In genomic region chr16:75961487-75961886, GRCm38 (mm10) we compare ENCODE assay signal across 22 mouse cellular contexts.
A peak's percentile ranks its signal among the peaks of the same experiment; 100 is the strongest.
DNase-seq lines count a peak whose midpoint lies in the region; ATAC-seq and TF ChIP-seq lines count a peak whose summit lies in the region.
"Had no signal": no experiment of that assay in that cellular context is flagged by ENCODE, and none has a peak within 500 bp of the region (broad histone marks: within the 10 kb centered on the region; RNA-seq: fewer than 3 reads in every experiment).

No protein-coding gene starts in this region.

- no peaks in the 10 kb centered on the region for H3K4me1 ChIP-seq in kidney, embryonic 16.5 days (ENCODE audit: insufficient read depth, low read length)
- H3K4me1 ChIP-seq in lung, postnatal 0 days (ENCODE audit: insufficient read depth, low read depth, low read length): no peaks in the 10 kb centered on the region
- H3K4me1 ChIP-seq: embryonic facial prominence, embryonic 13.5 days; forebrain, embryonic 15.5 days; hindbrain, embryonic 10.5 days; lung, embryonic 15.5 days; midbrain, embryonic 12.5 days; neural tube, embryonic 12.5 days; stomach, embryonic 15.5 days had no signal

- no peaks in the 10 kb centered on the region for H3K27me3 ChIP-seq in kidney, embryonic 16.5 days (ENCODE audit: insufficient read depth, low read length)
- no peaks in the 10 kb centered on the region for H3K27me3 ChIP-seq in lung, postnatal 0 days (replicated peaks; ENCODE audit: insufficient read depth, low read length)
- H3K27me3 ChIP-seq: CH12.LX; embryonic facial prominence, embryonic 13.5 days; forebrain, embryonic 15.5 days; lung, embryonic 15.5 days; midbrain, embryonic 12.5 days; neural tube, embryonic 12.5 days; stomach, embryonic 15.5 days had no signal

- H3K36me3 ChIP-seq in kidney, embryonic 16.5 days (ENCODE audit: insufficient read depth, low read length): no peaks in the 10 kb centered on the region
- H3K36me3 ChIP-seq in lung, postnatal 0 days (ENCODE audit: insufficient read depth, low read length): no peaks in the 10 kb centered on the region
- H3K36me3 ChIP-seq: embryonic facial prominence, embryonic 13.5 days; forebrain, embryonic 15.5 days; hindbrain, embryonic 10.5 days; lung, embryonic 15.5 days; midbrain, embryonic 12.5 days; neural tube, embryonic 12.5 days; stomach, embryonic 15.5 days had no signal

- H3K27ac ChIP-seq in kidney, embryonic 16.5 days (ENCODE audit: low read length): no peak overlapping the region
- H3K27ac ChIP-seq in lung, postnatal 0 days (ENCODE audit: low read length): no peak overlapping the region
- H3K27ac ChIP-seq: embryonic facial prominence, embryonic 13.5 days; forebrain, embryonic 15.5 days; hindbrain, embryonic 10.5 days; hindbrain, postnatal 0 days; lung, embryonic 15.5 days; midbrain, embryonic 12.5 days; neural tube, embryonic 12.5 days; stomach, embryonic 15.5 days had no signal

- H3K4me2 ChIP-seq in kidney, embryonic 16.5 days (replicated peaks; ENCODE audit: low read depth, low read length): no peak overlapping the region
- no peak overlapping the region for H3K4me2 ChIP-seq in lung, postnatal 0 days (replicated peaks; ENCODE audit: low read depth, low read length)
- H3K4me2 ChIP-seq: embryonic facial prominence, embryonic 13.5 days; forebrain, embryonic 15.5 days; lung, embryonic 15.5 days; midbrain, embryonic 12.5 days; neural tube, embryonic 12.5 days; stomach, embryonic 15.5 days had no signal

- H3K9ac ChIP-seq in kidney, embryonic 16.5 days (replicated peaks; ENCODE audit: low read length): no peak overlapping the region
- H3K9ac ChIP-seq in lung, postnatal 0 days (replicated peaks; ENCODE audit: low read depth): no peak overlapping the region
- H3K9ac ChIP-seq: embryonic facial prominence, embryonic 13.5 days; forebrain, embryonic 15.5 days; lung, embryonic 15.5 days; midbrain, embryonic 12.5 days; neural tube, embryonic 12.5 days; stomach, embryonic 15.5 days had no signal

- DNase-seq in kidney, postnatal 14 days: no peak
- DNase-seq in lung, postnatal 0 days (ENCODE audit: low spot score): peak; percentile 46
- DNase-seq in lung, postnatal 36 days: no peak
- DNase-seq in embryo, embryonic 11 days: peak; percentile 28
- peak; percentile 47 for DNase-seq in mesoderm, embryonic 11.5 days (ENCODE audit: low read depth, low spot score)
- DNase-seq in adrenal gland, postnatal 10 days: no peak
- DNase-seq in thymus, postnatal 36 days: no peak
- DNase-seq: cerebellum, adult 18-20 months; cerebellum, postnatal 25 days; layer of hippocampus, postnatal 36 days; right cerebral cortex, adult 18-20 months; spleen, adult 18-20 months had no signal

- TF ChIP-seq EP300 in lung, postnatal 0 days (IDR thresholded peaks at IDR 0.05): no peak

- peak; percentile 71; the same call in 1 of the 2 replicates for ATAC-seq in kidney, embryonic 16.5 days (ENCODE audit: low FRiP score, low TSS enrichment)
- ATAC-seq in lung, postnatal 0 days: peak; percentile 61
- ATAC-seq: forebrain, embryonic 15.5 days; hindbrain, postnatal 0 days had no signal

- no peak overlapping the region for H3K4me3 ChIP-seq in kidney, embryonic 16.5 days (ENCODE audit: low read length)
- H3K4me3 ChIP-seq in lung, postnatal 0 days (ENCODE audit: low read depth, low read length): no peak overlapping the region
- H3K4me3 ChIP-seq: embryonic facial prominence, embryonic 13.5 days; forebrain, embryonic 15.5 days; hindbrain, embryonic 10.5 days; lung, embryonic 15.5 days; midbrain, embryonic 12.5 days; neural tube, embryonic 12.5 days; stomach, embryonic 15.5 days had no signal

- TF ChIP-seq CTCF in lung, postnatal 0 days (IDR thresholded peaks at IDR 0.05): no peak

- H3K9me3 ChIP-seq in kidney, embryonic 16.5 days (ENCODE audit: low read length): peaks cover 3% of the 10 kb centered on the region; the same call in 1 of the 2 replicates
- no peaks in the 10 kb centered on the region for H3K9me3 ChIP-seq in lung, postnatal 0 days (ENCODE audit: low read length)
- H3K9me3 ChIP-seq: embryonic facial prominence, embryonic 13.5 days; forebrain, embryonic 15.5 days; hindbrain, embryonic 10.5 days; lung, embryonic 15.5 days; midbrain, embryonic 12.5 days; neural tube, embryonic 12.5 days; stomach, embryonic 15.5 days had no signal

- 14% methylated on average over 5 of the region's 5 CpGs for WGBS in kidney, embryonic 16.5 days
- 33% methylated on average over 5 of the region's 5 CpGs for WGBS in lung, postnatal 0 days

Comparison
In these comparisons a context has a peak if more than half of its experiments do, and no peak if none do; other contexts are left out.
1. DNase-seq: peak in lung, postnatal 0 days (single experiment), embryo, embryonic 11 days (single experiment) and mesoderm, embryonic 11.5 days (single experiment); none in kidney, postnatal 14 days (single experiment), lung, postnatal 36 days (single experiment), adrenal gland, postnatal 10 days (single experiment) and thymus, postnatal 36 days (0 of 2).